Mouse (Mus musculus) midbrain, embryonic 13.5 days (tissue): ENCODE measurements around the gene Trim44. TPM values are rescaled to one million over a fixed set of nuclear protein-coding genes. Genes with fewer than 3 reads are reported as not detected.

Experiments used
- ATAC-seq: fragments of 200-750 bp; cut with Nextera tagmentation; 2 replicates; pipeline ENCODE4 v1.8.0; 2017; ENCODE audit warnings: mild to moderate bottlenecking, moderate TSS enrichment, moderate library complexity
- H3K27ac ChIP-seq: fragments of 300-500 bp; sonication (generic); 2 replicates; pipeline ENCODE4 v1.5.1; 2015; ENCODE audit warnings: inconsistent platforms, mild to moderate bottlenecking, moderate library complexity
- H3K27me3 ChIP-seq: fragments of 300-500 bp; sonication (generic); 2 replicates; pipeline ENCODE4 v1.6.1; 2015; ENCODE audit warnings: mild to moderate bottlenecking, inconsistent platforms
- H3K36me3 ChIP-seq: fragments of 300-500 bp; sonication (generic); 2 replicates; pipeline ENCODE4 v1.6.1; 2015; ENCODE audit warnings: mild to moderate bottlenecking, inconsistent platforms
- H3K4me1 ChIP-seq: fragments of 300-500 bp; sonication (generic); replicated peaks from 2 replicates; pipeline ENCODE4 v1.6.1; 2015; ENCODE audit warnings: inconsistent platforms
- H3K4me2 ChIP-seq: fragments of 300-500 bp; sonication (generic); replicated peaks from 2 replicates; pipeline ENCODE4 v1.6.1; 2015; ENCODE audit warnings: moderate library complexity, mild to moderate bottlenecking, inconsistent platforms
- H3K4me3 ChIP-seq: fragments of 300-500 bp; sonication (generic); replicated peaks from 2 replicates; pipeline ENCODE4 v1.5.1; 2015; ENCODE audit warnings: mild to moderate bottlenecking, inconsistent platforms
- H3K9ac ChIP-seq: fragments of 300-500 bp; sonication (generic); replicated peaks from 2 replicates; pipeline ENCODE4 v1.6.1; 2015; ENCODE audit warnings: mild to moderate bottlenecking, inconsistent platforms
- H3K9me3 ChIP-seq: fragments of 300-500 bp; sonication (generic); 2 replicates; pipeline ENCODE4 v1.6.1; 2016; ENCODE audit warnings: mild to moderate bottlenecking, inconsistent platforms
- WGBS: fragments of 180-500 bp; shearing (Covaris S2); methylation state at CpG from one replicate; pipeline ENCODE4 v1.1.7; 2015; 5-methylcytosine and 5-hydroxymethylcytosine counted together
- polyA plus RNA-seq: library from polyadenylated mRNA; unstranded; fragments of >200 nt; fragmentation: Nextera tagmentation; extraction: Ambion mirVana; gene quantifications from 2 replicates; pipeline ENCODE4 v1.2.1, GENCODE M21; 2015

Trim44 gene
- polyA plus RNA-seq = 45.6 and 49.7 TPM in 2 replicates

DNA sequence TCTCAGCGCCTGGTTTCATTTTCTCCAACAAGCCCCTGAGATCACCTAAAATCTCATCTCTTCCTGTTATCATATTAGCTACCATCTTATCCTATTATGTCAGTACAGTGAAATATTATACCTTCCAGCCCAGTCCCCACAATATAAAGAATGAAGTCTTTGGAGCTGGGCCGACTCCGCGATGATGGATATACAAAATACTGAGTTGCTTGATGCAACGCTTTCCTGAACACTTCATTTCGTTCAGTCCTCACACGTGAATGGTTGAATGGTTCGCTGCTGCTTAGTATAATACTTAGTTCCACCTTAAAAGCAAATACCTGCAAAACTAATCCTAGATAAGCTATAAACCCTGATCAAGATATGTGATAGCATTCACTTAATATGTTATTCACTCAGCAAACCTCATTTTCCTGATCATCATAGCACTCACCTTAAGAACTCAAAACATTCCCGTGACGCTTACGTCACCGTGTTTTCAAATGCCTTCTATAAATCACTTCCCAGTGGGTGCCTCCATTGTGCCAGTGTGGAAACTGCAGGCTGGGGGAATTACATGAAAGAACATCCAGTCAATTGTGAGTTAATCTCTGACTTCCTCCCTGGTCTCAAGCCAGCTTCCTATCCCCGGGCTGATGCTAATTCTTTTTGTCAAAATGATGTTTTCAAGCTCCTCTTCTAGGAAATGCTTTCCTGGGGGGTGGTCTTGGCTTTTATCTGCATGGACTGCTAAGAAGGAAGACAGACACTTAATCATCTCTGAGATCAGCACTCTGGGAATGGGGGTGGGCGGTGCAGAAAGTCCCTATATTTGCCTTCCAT, at the start of gene Trim44:
Trim44 (minus strand) TSS at position 466 of the 822 bp plus-strand sequence.
- Histone ChIP-seq H3K4me1 (peaks cover 15% of the 10 kb centered on the region), H3K9me3 (no peaks in the 10 kb centered on the region), H3K36me3 (no peaks in the 10 kb centered on the region), H3K9ac (no peak within 1 kb of the TSS), H3K27me3 (peaks cover 7% of the 10 kb centered on the region; the same call in 1 of the 2 replicates), H3K4me2 (peak within 1 kb of the TSS; percentile 31), H3K27ac (peak within 1 kb of the TSS; percentile 25; the same call in 1 of the 2 replicates), H3K4me3 (no peak within 1 kb of the TSS)
- 29% methylated on average over 14 of the region's 14 CpGs for WGBS
- peak; percentile 48; the same call in 1 of the 2 replicates for ATAC-seq

DNA sequence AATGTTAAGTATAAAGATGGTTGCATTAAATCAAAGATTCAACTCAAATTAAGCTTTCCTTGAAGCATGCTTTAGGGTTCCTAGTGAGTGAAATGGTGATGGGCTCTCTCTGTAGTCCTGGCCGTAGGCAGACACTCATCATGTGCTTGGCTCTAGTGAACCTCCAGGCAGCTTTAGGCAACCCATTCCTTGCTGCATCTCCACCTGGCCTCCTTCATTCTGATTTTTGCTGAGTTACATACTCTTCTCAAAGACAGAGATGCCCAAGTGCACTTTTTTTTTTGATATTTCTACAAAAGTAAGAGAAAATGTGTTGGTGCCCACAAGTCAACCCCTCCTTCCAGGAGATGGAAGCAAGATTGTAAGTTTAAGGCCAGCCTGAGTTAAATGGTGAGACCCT, 47.5 kb upstream of the Trim44 start:
- WGBS = 92% methylated on average over 1 of the region's 1 CpGs
- Histone ChIP-seq H3K4me2 (no peak overlapping the region), H3K27me3 (peaks cover 8% of the 10 kb centered on the region; the same call in 1 of the 2 replicates), H3K4me1 (peaks cover 20% of the 10 kb centered on the region), H3K36me3 (no peaks in the 10 kb centered on the region), H3K27ac (no peak overlapping the region), H3K9ac (no peak overlapping the region), H3K9me3 (no peaks in the 10 kb centered on the region), H3K4me3 (no peak overlapping the region)
- no peak for ATAC-seq

DNA sequence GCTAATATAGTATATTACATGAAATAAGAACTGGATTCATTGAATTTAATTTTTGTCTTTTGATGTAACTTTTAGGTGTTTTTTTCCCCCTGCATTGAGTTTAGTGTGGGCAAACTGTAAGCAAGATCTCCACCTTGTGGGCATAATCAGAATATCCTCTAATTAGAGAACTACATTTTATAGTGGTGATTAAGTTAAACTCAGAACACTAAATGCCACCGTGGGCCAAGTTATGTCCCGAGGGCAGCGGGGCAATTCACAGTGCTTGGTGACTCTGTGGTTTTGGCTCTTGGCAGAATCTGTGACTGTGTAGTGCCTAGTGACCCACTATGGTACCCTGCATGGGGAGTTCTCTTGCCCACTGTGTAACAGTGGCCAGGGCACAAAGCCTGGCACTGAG, 45.8 kb upstream of the Trim44 start:
- no peaks in the 10 kb centered on the region for H3K9me3 ChIP-seq
- no peaks in the 10 kb centered on the region for H3K36me3 ChIP-seq
- ATAC-seq = no peak
- H3K4me1 ChIP-seq = peaks cover 28% of the 10 kb centered on the region
- H3K27me3 ChIP-seq = peaks cover 8% of the 10 kb centered on the region; the same call in 1 of the 2 replicates
- H3K4me2 ChIP-seq = no peak overlapping the region
- WGBS = 44% methylated on average over 3 of the region's 3 CpGs
- no peak overlapping the region for H3K27ac ChIP-seq
- H3K4me3 ChIP-seq = no peak overlapping the region
- no peak overlapping the region for H3K9ac ChIP-seq

DNA sequence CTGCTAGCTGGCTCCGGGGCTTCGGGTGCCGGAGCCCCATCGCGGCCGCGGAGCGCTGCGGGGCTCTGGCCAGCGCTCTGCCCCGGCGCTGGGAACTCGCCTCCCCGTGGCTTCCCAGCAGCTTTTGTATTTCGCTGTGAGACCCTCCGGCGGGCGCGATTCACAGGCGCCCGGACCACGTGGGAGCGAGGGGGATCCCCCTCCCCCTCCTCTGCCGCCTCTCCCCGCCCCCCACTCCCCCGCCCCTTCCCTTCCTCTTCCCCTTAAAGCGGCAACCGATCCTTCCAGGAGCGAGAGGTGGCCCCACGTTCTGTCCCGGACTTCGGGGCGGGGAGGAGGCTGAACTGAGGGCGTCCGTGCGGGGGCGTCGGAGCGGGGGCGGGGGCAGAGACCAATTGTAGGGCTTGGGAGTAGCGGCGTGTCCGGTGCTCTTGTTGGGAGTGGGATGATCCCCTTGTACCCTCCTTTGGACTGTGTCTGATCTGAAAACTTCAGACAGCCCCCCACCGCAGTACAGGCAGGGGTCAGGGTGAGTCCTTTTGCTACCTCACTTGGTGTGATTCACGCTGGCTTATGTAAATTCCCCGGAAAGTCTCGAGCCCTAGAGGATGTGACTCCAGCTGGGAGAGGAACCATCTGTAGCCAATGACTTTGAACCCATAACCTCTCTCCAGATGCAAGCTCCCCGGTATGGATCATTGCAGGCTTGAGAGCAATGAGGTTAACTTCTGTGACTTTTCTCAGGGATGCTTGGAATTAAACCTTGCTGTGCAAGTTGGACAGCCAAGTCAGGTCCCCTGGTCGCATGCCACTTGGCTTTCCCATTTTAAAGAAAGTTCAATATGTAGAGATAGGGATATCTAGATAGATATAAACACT, 44.3 kb upstream of the Trim44 start, which contains the start of gene Fjx1:
Fjx1 (minus strand) TSS at position 829 of the 879 bp plus-strand sequence.
- H3K4me2 ChIP-seq = peak within 1 kb of the TSS; percentile 81
- 2% methylated on average over 48 of the region's 49 CpGs for WGBS
- H3K27me3 ChIP-seq = peaks cover 8% of the 10 kb centered on the region; the same call in 1 of the 2 replicates
- peak; percentile 82 for ATAC-seq
- peaks cover 28% of the 10 kb centered on the region for H3K4me1 ChIP-seq
- H3K4me3 ChIP-seq = peak within 1 kb of the TSS; percentile 68
- H3K27ac ChIP-seq = peak within 1 kb of the TSS; percentile 96
- H3K36me3 ChIP-seq = peaks cover 9% of the 10 kb centered on the region; the same call in 1 of the 2 replicates
- H3K9me3 ChIP-seq = no peaks in the 10 kb centered on the region
- H3K9ac ChIP-seq = peak within 1 kb of the TSS; percentile 87

DNA sequence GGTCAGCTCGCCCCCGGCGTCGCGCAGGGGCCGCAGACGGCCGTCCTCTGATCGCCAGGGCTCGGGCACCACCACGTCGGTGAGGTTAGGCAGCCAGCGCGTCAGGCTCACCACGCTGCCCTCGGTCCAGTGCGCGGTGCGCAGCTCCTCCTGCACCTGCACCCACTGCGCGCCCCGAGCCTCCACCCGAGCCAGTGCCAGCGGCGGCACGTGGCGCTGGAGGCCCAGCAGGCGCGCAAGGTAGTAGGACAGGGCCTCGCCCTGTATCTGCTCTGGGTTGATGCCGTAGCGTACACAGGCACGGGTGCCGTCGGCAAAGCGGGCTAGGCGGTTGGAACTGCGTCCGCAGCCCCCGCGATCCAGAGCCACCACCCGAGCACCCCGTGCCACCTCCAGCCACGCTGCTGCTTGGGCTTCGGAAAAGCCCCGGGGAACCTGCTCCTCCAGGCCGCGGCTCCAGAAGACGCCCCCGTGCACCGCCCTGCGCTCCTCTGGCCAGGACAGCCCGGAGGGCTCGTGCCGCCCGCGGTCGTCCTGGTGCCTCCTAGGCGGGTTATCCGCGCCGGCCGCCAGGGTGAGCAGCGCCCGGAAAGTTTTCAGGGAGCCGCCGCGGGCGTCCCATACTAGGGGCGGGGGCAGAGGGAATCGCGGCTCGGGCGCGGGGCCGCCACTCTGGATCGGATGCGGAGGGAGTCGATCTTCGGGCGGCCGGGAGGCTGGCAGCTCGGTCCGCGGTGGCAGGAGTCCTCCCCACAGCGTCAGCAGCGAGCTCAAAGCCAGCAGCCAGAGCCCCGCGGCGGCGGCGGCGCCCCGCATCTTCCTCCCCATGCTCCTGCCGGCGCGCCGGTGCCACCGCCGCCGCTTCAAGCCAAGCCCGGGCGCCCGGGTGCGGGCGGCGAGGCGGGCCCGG, 43.4 kb upstream of the Trim44 start:
- ATAC-seq = peak; percentile 60
- under 1% methylated on average over 96 of the region's 109 CpGs for WGBS
- Histone ChIP-seq H3K4me3 (peak overlapping the region; percentile 68), H3K27ac (peak overlapping the region; percentile 96), H3K36me3 (peaks cover 12% of the 10 kb centered on the region; the same call in 1 of the 2 replicates), H3K4me2 (peak overlapping the region; percentile 81), H3K27me3 (peaks cover 8% of the 10 kb centered on the region; the same call in 1 of the 2 replicates), H3K4me1 (peaks cover 28% of the 10 kb centered on the region), H3K9me3 (no peaks in the 10 kb centered on the region), H3K9ac (peak overlapping the region; percentile 87)

DNA sequence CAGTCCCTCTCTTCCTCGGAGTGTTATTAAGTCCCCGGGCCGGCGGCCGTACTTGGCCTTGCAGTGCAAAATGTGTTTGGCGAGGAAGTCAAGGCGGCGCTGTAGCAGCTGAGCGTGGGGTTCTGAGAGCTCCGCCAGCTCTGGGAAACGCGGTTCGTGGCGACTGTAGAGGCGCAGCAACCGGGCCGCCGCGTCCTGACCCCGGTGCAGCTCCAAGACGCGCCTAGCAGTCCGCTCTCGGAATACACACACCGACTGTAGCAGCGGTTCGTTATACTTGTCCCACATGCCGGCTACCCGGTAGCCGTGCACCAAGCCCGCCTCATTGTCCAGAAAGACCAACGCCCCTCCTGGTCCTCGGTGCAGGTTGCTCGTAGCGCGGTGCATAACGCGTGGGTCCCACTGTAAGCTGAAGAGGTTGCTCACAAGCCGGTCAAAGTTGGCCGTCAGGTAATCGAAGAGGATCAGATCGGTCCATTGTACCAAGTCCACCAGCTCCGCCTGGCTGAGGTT, 42.7 kb upstream of the Trim44 start:
- H3K4me1 ChIP-seq = peaks cover 28% of the 10 kb centered on the region
- H3K9me3 ChIP-seq = no peaks in the 10 kb centered on the region
- under 1% methylated on average over 43 of the region's 43 CpGs for WGBS
- peak overlapping the region; percentile 81 for H3K4me2 ChIP-seq
- H3K27ac ChIP-seq = peak overlapping the region; percentile 96
- H3K36me3 ChIP-seq = peaks cover 12% of the 10 kb centered on the region; the same call in 1 of the 2 replicates
- peak overlapping the region; percentile 68 for H3K4me3 ChIP-seq
- H3K9ac ChIP-seq = peak overlapping the region; percentile 87
- peak; percentile 35 for ATAC-seq
- H3K27me3 ChIP-seq = peaks cover 8% of the 10 kb centered on the region; the same call in 1 of the 2 replicates

DNA sequence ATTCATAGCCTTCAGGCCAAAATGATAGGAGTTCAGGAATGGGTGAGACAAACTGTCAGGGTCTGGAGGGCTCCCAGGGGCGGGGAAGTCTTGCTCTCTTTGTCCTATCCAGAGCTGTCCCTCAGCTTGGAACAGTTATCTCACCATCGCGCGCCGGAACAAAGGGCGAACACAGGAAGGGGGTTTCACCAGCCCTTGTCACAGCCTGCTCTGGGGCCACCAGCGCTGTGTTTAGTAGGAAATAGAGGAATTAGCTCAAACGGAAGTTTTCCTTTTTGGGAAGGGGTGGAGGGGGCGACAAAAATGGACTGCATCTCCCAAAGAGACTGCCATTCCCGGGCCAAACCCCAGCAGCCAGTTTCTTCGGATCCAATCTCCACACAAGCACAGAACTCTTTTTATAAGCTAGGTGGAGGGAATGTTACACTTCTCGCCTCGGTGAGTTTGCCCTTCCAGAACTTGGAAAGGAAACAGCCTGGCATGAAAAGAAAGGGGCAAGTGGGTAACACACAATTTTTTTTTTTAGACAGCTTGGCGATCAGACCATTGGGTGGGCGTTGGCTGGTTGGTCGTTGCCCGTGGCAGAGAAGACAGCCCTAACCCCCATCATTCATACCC, 42.1 kb upstream of the Trim44 start:
- H3K27me3 ChIP-seq = peaks cover 5% of the 10 kb centered on the region; the same call in 1 of the 2 replicates
- H3K9ac ChIP-seq = peak overlapping the region; percentile 87
- H3K36me3 ChIP-seq = peaks cover 12% of the 10 kb centered on the region; the same call in 1 of the 2 replicates
- peak overlapping the region; percentile 96 for H3K27ac ChIP-seq
- H3K4me3 ChIP-seq = peak overlapping the region; percentile 68
- H3K4me2 ChIP-seq = peak overlapping the region; percentile 81
- peaks cover 28% of the 10 kb centered on the region for H3K4me1 ChIP-seq
- peak; percentile 44 for ATAC-seq
- WGBS = under 1% methylated on average over 17 of the region's 17 CpGs
- H3K9me3 ChIP-seq = no peaks in the 10 kb centered on the region

DNA sequence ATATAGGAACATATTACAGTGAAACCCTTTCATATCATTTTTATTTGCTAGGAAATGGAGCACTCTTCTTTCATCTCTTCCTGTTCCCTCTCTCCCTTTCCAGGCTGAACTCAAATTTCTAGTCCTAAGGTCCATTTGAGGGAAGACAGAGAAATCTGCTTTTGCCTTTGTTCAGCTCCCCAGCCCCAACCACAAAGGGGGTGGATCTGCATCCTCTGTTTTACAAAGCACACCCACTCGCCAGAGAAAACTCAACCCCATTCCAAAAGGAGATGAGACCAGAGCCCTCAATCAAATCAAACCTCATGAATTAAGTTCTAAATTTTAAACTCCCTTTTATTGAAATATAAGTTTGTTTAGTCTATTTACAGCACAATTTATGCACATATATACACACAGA, 41.4 kb upstream of the Trim44 start:
- Histone ChIP-seq H3K36me3 (peaks cover 12% of the 10 kb centered on the region; the same call in 1 of the 2 replicates), H3K4me1 (peaks cover 28% of the 10 kb centered on the region), H3K9me3 (no peaks in the 10 kb centered on the region), H3K27ac (peak overlapping the region; percentile 63; the same call in 1 of the 2 replicates), H3K4me2 (peak overlapping the region; percentile 81), H3K27me3 (no peaks in the 10 kb centered on the region), H3K9ac (peak overlapping the region; percentile 60), H3K4me3 (peak overlapping the region; percentile 68)
- ATAC-seq = no peak
- WGBS = 5% methylated on average over 1 of the region's 1 CpGs

DNA sequence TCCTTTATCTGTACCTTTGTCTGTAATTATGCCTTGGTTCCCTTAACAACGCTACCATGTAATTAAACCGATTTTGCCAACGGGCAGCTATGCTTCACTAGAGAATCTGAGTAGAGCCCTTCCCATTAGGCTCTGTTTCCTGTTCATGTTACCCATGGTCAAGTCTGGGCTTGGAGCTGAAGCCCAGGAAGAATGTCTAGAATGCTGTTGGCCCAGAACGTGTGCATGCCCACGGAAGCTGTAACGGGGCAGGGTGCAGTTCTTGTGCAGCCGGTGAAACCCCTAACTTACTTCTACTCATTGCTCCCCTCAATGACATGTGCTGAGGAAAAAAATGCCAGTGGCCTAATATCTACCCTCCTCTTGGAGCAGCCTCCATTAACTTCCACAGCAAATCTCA, 40.2 kb upstream of the Trim44 start:
- 88% methylated on average over 7 of the region's 7 CpGs for WGBS
- H3K27ac ChIP-seq = no peak overlapping the region

DNA sequence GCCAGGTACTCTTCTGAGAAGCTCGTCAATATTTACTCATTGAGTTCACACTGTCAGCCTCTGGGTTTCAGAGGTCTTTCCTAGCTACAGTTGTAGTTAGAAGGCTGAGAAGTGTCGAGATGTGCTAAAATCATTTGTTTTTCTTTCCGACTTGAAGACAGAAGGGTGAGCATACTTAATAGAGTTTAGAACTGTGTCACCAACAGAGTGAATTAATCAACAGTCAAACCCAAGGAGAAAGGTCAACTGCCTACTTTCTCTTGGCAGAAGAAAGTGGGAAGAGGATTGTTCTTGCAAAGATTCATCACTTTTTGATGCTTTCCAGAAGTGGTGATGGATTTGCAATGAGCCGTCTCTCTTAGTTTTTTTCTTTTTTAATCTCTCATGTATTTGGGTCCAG, 39.2 kb upstream of the Trim44 start:
- Histone ChIP-seq H3K9me3 (no peaks in the 10 kb centered on the region), H3K36me3 (peaks cover 12% of the 10 kb centered on the region; the same call in 1 of the 2 replicates), H3K27me3 (no peaks in the 10 kb centered on the region), H3K9ac (no peak overlapping the region), H3K4me2 (no peak overlapping the region), H3K4me1 (peaks cover 20% of the 10 kb centered on the region), H3K27ac (no peak overlapping the region), H3K4me3 (no peak overlapping the region)
- ATAC-seq = no peak
- 85% methylated on average over 4 of the region's 4 CpGs for WGBS

More for the DNA sequence above, 40.2 kb upstream of the Trim44 start:
- Histone ChIP-seq H3K4me3 (no peak overlapping the region), H3K36me3 (peaks cover 12% of the 10 kb centered on the region; the same call in 1 of the 2 replicates), H3K4me2 (peak overlapping the region; percentile 81), H3K9me3 (no peaks in the 10 kb centered on the region), H3K4me1 (peaks cover 27% of the 10 kb centered on the region), H3K27me3 (no peaks in the 10 kb centered on the region), H3K9ac (no peak overlapping the region)
- no peak for ATAC-seq
